Mouse (Mus musculus) frontal cortex, adult (tissue): ENCODE measurements at regions not wholly inside any gene's neighbourhood (a gene's known extent, or its start where the extent isn't known, plus 50 kb on each side); places are given as distances from the start of the nearest gene placed in this dataset.

ENCODE experiments used
- ATAC-seq: cut with Nextera tagmentation; 2 replicates; pipeline ENCODE4 v1.9.2; 2017; ENCODE audit warnings: mild to moderate bottlenecking, moderate library complexity, mixed read lengths; ENCODE audit not compliant: low TSS enrichment

GRCm38 (mm10) chr14:72371702-72372277, 119.8 kb downstream of the Gm9195 start:
- peak; percentile 91 for ATAC-seq

GRCm38 (mm10) chr14:72360829-72361520, 130.7 kb downstream of the Gm9195 start:
- ATAC-seq, result peak; percentile 52

GRCm38 (mm10) chr14:72360181-72360580, 131.5 kb downstream of the Gm9195 start:
- no peak for ATAC-seq

- no peak for ATAC-seq
Measured at GRCm38 (mm10) chr14:72357915-72358314, 133.7 kb downstream of the Gm9195 start.

GRCm38 (mm10) chr14:72342181-72342580, 149.5 kb downstream of the Gm9195 start:
- no peak for ATAC-seq

GRCm38 (mm10) chr14:72341590-72342154, 150.0 kb downstream of the Gm9195 start:
- no peak for ATAC-seq

- peak; percentile 98 for ATAC-seq
Measured at GRCm38 (mm10) chr14:72338046-72338445, 153.6 kb downstream of the Gm9195 start.

- peak; percentile 59 for ATAC-seq
Measured at GRCm38 (mm10) chr14:72303856-72304255, 187.8 kb downstream of the Gm9195 start.

- ATAC-seq, result no peak
Measured at GRCm38 (mm10) chr14:72300026-72300425, 191.6 kb downstream of the Gm9195 start.

GRCm38 (mm10) chr14:72294631-72295030, 197.0 kb downstream of the Gm9195 start:
- no peak for ATAC-seq

GRCm38 (mm10) chr14:72293677-72294387, 197.8 kb downstream of the Gm9195 start:
- ATAC-seq, result peak; percentile 72

GRCm38 (mm10) chr14:72292656-72293299, 198.9 kb downstream of the Gm9195 start:
- ATAC-seq, result peak; percentile 47; the same call in 1 of the 2 replicates

- no peak for ATAC-seq
Measured at GRCm38 (mm10) chr14:72277309-72277708, 214.3 kb downstream of the Gm9195 start.

GRCm38 (mm10) chr14:72259255-72259654, 232.4 kb downstream of the Gm9195 start:
- peak; percentile 62 for ATAC-seq

GRCm38 (mm10) chr14:72241872-72242271, 249.8 kb downstream of the Gm9195 start:
- peak; percentile 83 for ATAC-seq

GRCm38 (mm10) chr14:72240272-72240671, 251.4 kb downstream of the Gm9195 start:
- no peak for ATAC-seq

- ATAC-seq, result peak; percentile 29
Measured at GRCm38 (mm10) chr14:72238344-72238743, 253.3 kb downstream of the Gm9195 start.

- ATAC-seq, result peak; percentile 64
Measured at GRCm38 (mm10) chr14:72234234-72235075, 257.2 kb downstream of the Gm9195 start.

- ATAC-seq, result no peak
Measured at GRCm38 (mm10) chr14:72227853-72228252, 263.8 kb downstream of the Gm9195 start.

- ATAC-seq, result no peak
Measured at GRCm38 (mm10) chr14:72227441-72227840, 264.2 kb downstream of the Gm9195 start.

GRCm38 (mm10) chr14:72226946-72227345, 264.7 kb downstream of the Gm9195 start:
- no peak for ATAC-seq
